Mouse (Mus musculus) erythroblast, embryonic 14.5 days (primary cell): ENCODE measurements around the gene Gm128.

Experiments
- GATA1 ChIP-seq: IDR thresholded peaks from 2 replicates; pipeline ENCODE4 v1.6.1; 2012; ENCODE audit warnings: low read length, inconsistent platforms, mixed read lengths
- TAL1 ChIP-seq: IDR thresholded peaks from 3 replicates; pipeline ENCODE4 v1.6.1; 2012; ENCODE audit warnings: low read length, inconsistent platforms, mixed read lengths

GRCm38 (mm10) chr3:95275161-95275560 lies 33.8 kb upstream of the Gm128 start:
- no peak for TF ChIP-seq TAL1
- no peak for TF ChIP-seq GATA1
